In genomic region chr6:100288730-100289035, GRCm38 (mm10) we compare ENCODE assay signal across 7 mouse cellular contexts. TPM values are rescaled to one million over a fixed set of nuclear protein-coding genes. Genes with fewer than 3 reads are reported as not detected.
A peak's percentile ranks its signal among the peaks of the same experiment; 100 is the strongest.
DNase-seq lines count a peak whose midpoint lies in the region; ATAC-seq and TF ChIP-seq lines count a peak whose summit lies in the region.

No protein-coding gene starts in this region.

- no peak for ATAC-seq in kidney, embryonic 16.5 days (ENCODE audit: low FRiP score, low TSS enrichment)
- ATAC-seq in limb, embryonic 15.5 days (ENCODE audit: insufficient number of reproducible peaks, low FRiP score, low TSS enrichment, low read depth) = no peak

- H3K4me2 ChIP-seq in kidney, embryonic 16.5 days (replicated peaks; ENCODE audit: low read depth, low read length) = peak overlapping the region; percentile 100; the same call in 1 of the 2 replicates
- H3K4me2 ChIP-seq in limb, embryonic 15.5 days = peak overlapping the region; percentile 97; the same call in 1 of the 2 replicates

- no peak for TF ChIP-seq EP300 in MEL (IDR thresholded peaks at IDR 0.05; ENCODE audit: low read depth in 1 of 2, low read length in 2 of 2)

- no peak for TF ChIP-seq POLR2A in MEL (IDR thresholded peaks at IDR 0.05; ENCODE audit: control insufficient read depth in 1 of 2, insufficient read depth in 1 of 2, low read depth in 1 of 2, low read length in 2 of 2, poor library complexity in 1 of 2)

- no peak overlapping the region for H3K27ac ChIP-seq in kidney, embryonic 16.5 days (ENCODE audit: low read length)
- peak overlapping the region; percentile 34; the same call in 1 of the 2 replicates for H3K27ac ChIP-seq in MEL (ENCODE audit: control insufficient read depth, low read depth, low read length)
- no peak overlapping the region for H3K27ac ChIP-seq in limb, embryonic 15.5 days

- no peaks in the 10 kb centered on the region for H3K9me3 ChIP-seq in kidney, embryonic 16.5 days (ENCODE audit: low read length)
- H3K9me3 ChIP-seq in MEL (replicated peaks; ENCODE audit: insufficient read depth, low read length) = no peaks in the 10 kb centered on the region
- H3K9me3 ChIP-seq in limb, embryonic 15.5 days = no peaks in the 10 kb centered on the region

- peaks cover 12% of the 10 kb centered on the region; the same call in 1 of the 2 replicates for H3K27me3 ChIP-seq in kidney, embryonic 16.5 days (ENCODE audit: insufficient read depth, low read length)
- H3K27me3 ChIP-seq in MEL (ENCODE audit: control insufficient read depth in 1 of 2, insufficient read depth in 2 of 2, low read length in 2 of 2) = no peaks in the 10 kb centered on the region
- H3K27me3 ChIP-seq in limb, embryonic 15.5 days = no peaks in the 10 kb centered on the region

- H3K36me3 ChIP-seq in kidney, embryonic 16.5 days (ENCODE audit: insufficient read depth, low read length) = no peaks in the 10 kb centered on the region
- H3K36me3 ChIP-seq in MEL (ENCODE audit: control insufficient read depth in 1 of 2, insufficient read depth in 2 of 2, low read length in 2 of 2) = peaks cover 0 to 11% of the 10 kb centered on the region in 2 experiments; a peak in 2 of 4 replicates
- no peaks in the 10 kb centered on the region for H3K36me3 ChIP-seq in limb, embryonic 15.5 days

- no peak for DNase-seq in kidney, adult 18-20 months
- DNase-seq in MEL (ENCODE audit: low read depth, low spot score) = no peak
- DNase-seq in cerebellum, adult 8-10 months = peak; percentile 18
- DNase-seq in thymus, postnatal 14 days = no peak
- no peak for DNase-seq in c-Kit-positive CD71-positive TER-119-positive erythroid progenitor cells, embryonic 14.5 days (ENCODE audit: low spot score)

- peaks cover 27% of the 10 kb centered on the region for H3K4me1 ChIP-seq in kidney, embryonic 16.5 days (ENCODE audit: insufficient read depth, low read length)
- peaks cover 0 to 9% of the 10 kb centered on the region in 2 experiments; a peak in 2 of 4 replicates for H3K4me1 ChIP-seq in MEL (ENCODE audit: control insufficient read depth in 1 of 2, insufficient read depth in 2 of 2, low read length in 2 of 2)
- peaks cover 20% of the 10 kb centered on the region for H3K4me1 ChIP-seq in limb, embryonic 15.5 days

- peaks cover 21% of the 10 kb centered on the region for H3K79me2 ChIP-seq in MEL (ENCODE audit: control insufficient read depth, insufficient read depth, low read length, poor library complexity)

- TF ChIP-seq CTCF in MEL (IDR thresholded peaks at IDR 0.05 in 2 of 3, conservative IDR thresholded peaks at IDR 0.05 in 1 of 3; ENCODE audit: control insufficient read depth in 1 of 3, insufficient read depth in 1 of 3, low read depth in 2 of 3, low read length in 3 of 3, poor library complexity in 1 of 3, severe bottlenecking in 1 of 3) = no peak

- no peak for TF ChIP-seq RAD21 in MEL (IDR thresholded peaks at IDR 0.05; ENCODE audit: low read depth, low read length)

- no peak overlapping the region for H3K9ac ChIP-seq in kidney, embryonic 16.5 days (replicated peaks; ENCODE audit: low read length)
- H3K9ac ChIP-seq in MEL (ENCODE audit: control insufficient read depth, low read depth, low read length, poor library complexity, severe bottlenecking) = no peak overlapping the region; the same call in 1 of the 2 replicates
- H3K9ac ChIP-seq in limb, embryonic 15.5 days = no peak overlapping the region

- H3K4me3 ChIP-seq in kidney, embryonic 16.5 days (ENCODE audit: low read length) = no peak overlapping the region
- no peak overlapping the region for H3K4me3 ChIP-seq in MEL (ENCODE audit: control insufficient read depth in 1 of 2, insufficient read depth in 1 of 2, low read depth in 2 of 2, low read length in 2 of 2)
- H3K4me3 ChIP-seq in limb, embryonic 15.5 days = no peak overlapping the region

- WGBS in kidney, embryonic 16.5 days = 43% methylated on average over 4 of the region's 4 CpGs
- 45% methylated on average over 4 of the region's 4 CpGs for WGBS in limb, embryonic 15.5 days

TF ChIP-seq in MEL, 35 proteins besides CTCF, POLR2A, EP300 and RAD21:
- TF ChIP-seq TBP (IDR thresholded peaks at IDR 0.05; ENCODE audit: low read depth, low read length) (no peak), ZNF384 (IDR thresholded peaks at IDR 0.05; ENCODE audit: low read depth, low read length) (peak; percentile 56), MAFK (IDR thresholded peaks at IDR 0.05; ENCODE audit: borderline replicate concordance, low read depth, low read length) (no peak)

RNA-seq across cellular contexts. Expression of gene Rybp, which starts 1.4 kb away (rescaled TPM):
- polyA plus RNA-seq in kidney, embryonic 16.5 days (2015; fragmentation: Nextera tagmentation; extraction: Ambion mirVana) = 13.3 and 18.0 TPM in 2 replicates
- 0.08 and 0.16 TPM in 2 replicates for total RNA-seq in MEL (2012; rRNA removed)
- 1 to 10 TPM in 1 of 2 experiments, not detected in 1; 3.8 TPM for polyA plus RNA-seq in MEL (2012; ENCODE audit: insufficient read depth in 1 of 2, insufficient read length in 2 of 2, low read depth in 1 of 2, low replicate concordance in 2 of 2, missing spikeins in 1 of 2)
- 14.7 and 21.3 TPM in 2 replicates for polyA plus RNA-seq in limb, embryonic 15.5 days (2015; fragmentation: Nextera tagmentation; extraction: Ambion mirVana)
